Mouse (Mus musculus) spleen, postnatal 10 days (tissue): ENCODE measurements around the gene Edrf1.
"Not testable (repeated sequence)": the region's sequence is repeated elsewhere in the genome, so short reads cannot be mapped to it uniquely, and the experiment has no call there.

Experiments
- DNase-seq, 2 experiments: peaks; one replicate each; pipeline ENCODE4 v3.0.0; 2021 to 2022; ENCODE audit warnings: low spot score in 2 of 2

The Edrf1 gene

GRCm38 (mm10) chr7:133645716-133646115 is 8.4 kb downstream of the Edrf1 start:
- no peak for DNase-seq

GRCm38 (mm10) chr7:133662467-133662866 is 25.1 kb downstream of the Edrf1 start:
- DNase-seq = no peak

GRCm38 (mm10) chr7:133669071-133669470 is 31.7 kb downstream of the Edrf1 start:
- DNase-seq = peak in 1 of 2 experiments; percentile 46

GRCm38 (mm10) chr7:133669946-133670345 is 32.6 kb downstream of the Edrf1 start:
- no peak for DNase-seq

DNA sequence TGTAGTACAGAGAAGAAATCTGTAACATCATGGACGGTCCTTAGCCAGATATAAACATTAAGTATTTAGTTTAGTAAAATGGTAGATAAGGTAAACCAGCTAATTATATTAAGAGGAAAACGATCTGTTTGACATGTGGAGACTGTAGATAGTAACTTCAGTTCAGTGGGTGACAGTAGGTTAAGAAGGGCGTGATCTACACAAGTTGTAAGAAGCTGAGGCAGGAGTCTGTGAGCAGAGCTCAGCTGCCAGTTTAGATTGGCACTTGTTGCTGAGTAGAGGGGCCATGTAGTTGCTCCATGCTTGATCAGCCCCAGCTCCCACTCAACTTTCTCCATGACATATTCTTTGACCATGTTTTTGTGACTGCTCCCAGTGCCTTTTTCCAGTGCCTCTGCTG is 33.5 kb downstream of the Edrf1 start:
- DNase-seq = no peak

DNA sequence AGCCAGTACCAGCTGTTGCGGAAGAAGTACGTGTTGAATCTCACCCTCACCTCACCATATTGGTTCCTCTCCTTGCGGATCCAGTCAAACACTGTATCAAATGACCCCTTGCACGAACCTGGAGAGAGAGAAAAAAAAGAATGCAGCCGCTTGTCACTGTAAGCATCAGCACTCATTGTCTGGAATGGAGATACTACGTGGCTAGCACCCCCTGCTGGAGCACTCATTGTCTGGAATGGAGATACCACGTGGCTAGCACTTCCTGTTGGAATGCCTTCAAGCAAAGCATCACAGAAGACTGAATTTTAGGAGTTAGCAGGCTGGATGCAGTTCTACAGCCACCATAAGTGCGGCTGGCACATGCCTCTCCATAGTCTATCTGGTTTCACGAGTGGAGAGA is 38.7 kb downstream of the Edrf1 start:
- DNase-seq = no peak

DNA sequence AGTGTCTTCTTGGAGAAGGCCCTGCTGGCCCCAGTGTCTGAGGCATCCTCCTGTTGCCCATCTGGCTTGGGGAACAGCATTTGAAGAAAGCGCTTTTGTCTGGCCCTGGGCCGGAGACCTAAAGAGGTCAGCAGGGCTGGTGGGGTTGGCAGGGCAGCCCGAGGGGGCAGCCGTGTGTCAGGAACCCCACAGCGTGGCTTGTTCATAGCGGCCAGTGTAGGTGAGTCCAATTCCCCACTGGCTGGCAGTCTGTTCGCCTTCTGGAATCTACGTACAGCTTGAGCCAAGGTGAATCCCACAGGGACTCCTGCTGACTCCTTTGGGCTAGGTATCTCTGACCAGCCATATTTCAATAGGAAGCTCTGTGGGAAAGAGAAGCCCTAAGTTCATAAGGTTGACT is 41.4 kb downstream of the Edrf1 start:
- DNase-seq = no peak

DNA sequence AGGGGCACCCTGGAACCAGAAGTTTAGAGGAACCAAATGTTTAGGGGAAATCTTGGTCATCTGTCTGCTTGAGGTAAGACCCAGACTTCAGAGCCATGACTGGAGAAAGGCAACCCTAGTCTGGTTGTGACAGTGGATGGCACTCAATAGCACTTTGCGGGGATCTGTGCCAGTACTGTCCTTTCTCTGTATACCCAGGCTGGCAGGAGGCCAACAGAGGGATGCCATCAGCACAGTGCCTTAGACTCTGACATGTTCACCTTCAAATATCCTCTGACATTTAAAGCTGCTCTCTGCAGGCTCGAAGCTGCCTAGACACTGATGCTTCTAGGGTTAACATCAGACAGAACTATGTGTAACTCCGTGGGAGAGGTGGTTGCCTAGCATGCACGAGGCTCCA is 42.1 kb downstream of the Edrf1 start:
- no peak for DNase-seq

- DNase-seq = no peak
Observed at GRCm38 (mm10) chr7:133679961-133680360, 42.6 kb downstream of the Edrf1 start, which contains the start of gene Mmp21. Mmp21 (minus strand) TSS chr7:133680061.

DNA sequence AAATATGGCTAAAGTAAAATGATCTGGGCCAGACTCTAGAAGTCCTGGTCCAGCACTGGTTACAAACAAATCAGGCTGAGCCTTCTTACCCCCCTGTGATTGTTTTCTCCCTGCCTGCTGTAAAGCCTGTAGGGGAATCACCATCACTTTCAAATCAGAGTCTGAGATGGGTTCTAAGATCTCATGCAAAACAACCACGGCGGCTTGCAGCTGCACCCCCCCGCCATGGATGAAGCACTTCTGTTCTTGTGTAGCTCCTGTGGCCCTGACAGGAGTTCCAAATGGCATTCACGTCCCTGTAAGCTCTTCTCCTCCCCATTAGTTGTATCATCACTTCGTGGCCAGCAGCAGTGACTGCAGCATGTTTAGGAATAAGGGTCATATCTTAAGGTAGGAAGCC is 46.3 kb downstream of the Edrf1 start:
- no peak for DNase-seq

DNA sequence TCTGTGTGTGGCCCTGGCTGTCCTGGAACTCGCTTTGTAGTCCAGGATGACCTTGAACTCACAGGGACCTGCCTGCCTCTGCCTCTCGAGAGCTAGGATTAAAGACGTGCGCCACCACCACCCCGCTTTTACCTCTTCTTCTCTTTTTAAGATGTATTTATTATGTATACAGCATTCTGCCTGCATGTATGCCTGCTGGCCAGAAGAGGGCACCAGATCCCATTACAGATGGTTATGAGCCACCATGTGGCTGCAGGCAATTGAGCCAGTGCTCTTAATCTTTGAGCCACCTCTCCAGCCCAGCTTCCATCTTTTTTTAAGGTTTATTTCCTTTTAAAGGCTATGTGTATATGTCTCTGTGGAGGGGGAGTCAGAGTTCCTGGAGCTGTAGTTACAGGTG is 46.8 kb downstream of the Edrf1 start:
- no peak for DNase-seq

DNA sequence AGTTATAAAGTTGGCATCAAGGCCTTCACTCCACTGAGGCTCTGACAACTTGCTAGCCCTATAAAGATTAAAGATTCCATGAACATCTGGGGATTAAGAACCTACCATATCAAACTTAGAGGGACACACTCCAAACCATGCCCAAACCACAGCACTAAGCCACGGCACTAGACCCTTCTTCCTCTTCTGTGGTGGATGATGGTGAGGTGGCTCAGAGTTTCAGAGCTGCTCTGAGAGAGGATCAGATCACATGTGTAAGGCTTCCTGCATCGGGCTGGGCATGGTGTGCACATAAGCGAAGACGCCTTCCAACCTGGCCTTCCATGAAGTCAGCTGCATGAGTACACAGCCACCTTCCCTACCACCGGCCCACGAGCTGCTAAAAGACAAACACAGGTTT is 47.4 kb downstream of the Edrf1 start:
- DNase-seq = no peak

DNA sequence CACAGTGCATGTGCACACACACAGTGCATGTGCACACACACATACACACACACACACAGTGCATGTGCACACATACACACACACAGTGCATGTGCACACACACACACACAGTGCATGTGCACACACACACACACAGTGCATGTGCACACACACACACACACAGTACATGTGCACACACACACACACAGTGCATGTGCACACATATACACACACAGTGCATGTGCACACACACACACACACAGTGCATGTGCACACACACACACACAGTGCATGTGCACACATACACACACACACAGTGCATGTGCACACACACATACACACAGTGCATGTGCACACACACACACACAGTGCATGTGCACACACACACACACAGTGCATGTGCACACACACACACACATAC is 48.3 kb downstream of the Edrf1 start:
- not testable (repeated sequence) for DNase-seq

- DNase-seq = peak; percentile 53 to 54
Observed at GRCm38 (mm10) chr7:133698021-133698709, 60.8 kb downstream of the Edrf1 start.

DNA sequence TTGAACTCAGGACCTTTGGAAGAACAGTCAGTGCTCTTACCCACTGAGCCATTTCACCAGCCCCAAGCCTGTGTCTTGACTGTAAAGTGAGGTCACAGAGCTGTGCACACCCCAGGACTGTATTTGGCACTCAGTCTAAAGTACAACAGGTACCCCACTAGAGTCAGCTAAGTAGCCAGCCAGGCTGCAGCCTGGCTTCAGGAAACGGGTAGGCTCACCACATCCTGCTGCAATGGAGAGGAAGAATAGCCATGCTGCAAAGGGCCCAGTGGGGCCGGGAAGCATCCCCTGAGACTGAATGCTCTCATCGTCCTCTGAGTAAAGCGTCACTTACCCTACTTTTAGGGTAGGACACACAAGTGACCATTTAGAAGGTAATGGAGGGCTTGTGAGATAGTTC is 62.5 kb downstream of the Edrf1 start:
- DNase-seq = no peak

- peak in 1 of 2 experiments; percentile 64 for DNase-seq
Observed at GRCm38 (mm10) chr7:133701366-133701765, 64.0 kb downstream of the Edrf1 start.

DNA sequence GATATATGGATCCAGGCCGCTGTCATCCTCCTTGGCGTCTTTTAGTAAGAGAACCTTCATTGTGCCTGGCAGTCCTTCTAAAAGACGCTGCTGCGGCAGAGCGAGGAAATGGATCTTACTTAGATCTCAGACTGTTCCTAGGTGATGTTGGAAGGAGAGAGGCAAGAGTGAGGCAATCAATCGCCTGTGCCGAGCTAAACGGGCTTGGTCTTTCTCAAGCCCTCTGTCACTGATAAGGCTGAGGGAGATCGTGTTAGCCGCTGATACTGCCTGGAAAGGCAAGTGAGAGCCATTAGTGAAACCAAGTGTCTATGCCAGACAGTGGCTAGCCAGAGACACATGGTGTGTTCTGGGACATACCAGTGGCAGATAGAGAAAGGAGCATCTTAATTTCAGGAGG is 65.0 kb downstream of the Edrf1 start:
- DNase-seq = peak; percentile 67 to 83

GRCm38 (mm10) chr7:133703906-133704305 is 66.6 kb downstream of the Edrf1 start:
- no peak for DNase-seq

- peak in 1 of 2 experiments; percentile 44 for DNase-seq
Observed at GRCm38 (mm10) chr7:133707301-133707700, 70.0 kb downstream of the Edrf1 start.

- DNase-seq = peak in 1 of 2 experiments; percentile 48
Observed at GRCm38 (mm10) chr7:133715387-133715786, 78.0 kb downstream of the Edrf1 start.

- DNase-seq = no peak
Observed at GRCm38 (mm10) chr7:133718580-133718979, 81.2 kb downstream of the Edrf1 start.

DNA sequence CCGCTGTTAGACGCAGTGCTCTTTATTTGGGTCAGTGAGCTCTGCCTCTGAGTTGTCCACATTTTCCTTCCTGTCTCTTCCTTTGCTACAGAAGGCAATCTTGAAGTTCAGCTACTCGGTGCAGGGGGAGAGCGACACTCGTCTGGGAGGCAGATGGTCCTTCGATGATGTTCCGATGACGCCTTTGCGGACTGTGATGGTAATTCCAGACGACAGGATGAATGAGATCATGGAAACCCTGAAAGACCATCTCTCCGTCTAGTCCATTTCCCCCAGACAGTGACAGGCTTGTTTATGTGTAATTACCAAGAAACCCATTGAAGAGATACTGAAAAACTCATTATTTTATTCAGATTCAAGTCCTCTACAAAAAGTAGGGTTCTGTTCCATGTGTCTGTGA is 83.3 kb downstream of the Edrf1 start:
- no peak for DNase-seq
